Mouse (Mus musculus) hindlimb bud, embryonic 11.5 days (tissue): ENCODE measurements around the gene Smtnl2.

ENCODE experiments used
- DNase-seq: peaks from one replicate; pipeline ENCODE4 v3.0.0-alpha.2; 2012; ENCODE audit warnings: low read depth, low spot score; ENCODE audit errors: extremely low spot score

Smtnl2 gene

GRCm38 (mm10) chr11:72402017-72402416, 9.5 kb downstream of the Smtnl2 start:
- no peak for DNase-seq

- no peak for DNase-seq
Measured at GRCm38 (mm10) chr11:72401068-72401467, 10.4 kb downstream of the Smtnl2 start.

- DNase-seq, result no peak
Measured at GRCm38 (mm10) chr11:72397811-72398525, 13.5 kb downstream of the Smtnl2 start.

GRCm38 (mm10) chr11:72397072-72397471, 14.4 kb downstream of the Smtnl2 start:
- no peak for DNase-seq

GRCm38 (mm10) chr11:72396621-72397020, 14.9 kb downstream of the Smtnl2 start:
- no peak for DNase-seq

GRCm38 (mm10) chr11:72395652-72396051, 15.9 kb downstream of the Smtnl2 start:
- no peak for DNase-seq

- no peak for DNase-seq
Measured at GRCm38 (mm10) chr11:72394694-72395093, 16.8 kb downstream of the Smtnl2 start.

GRCm38 (mm10) chr11:72393669-72394068, 17.8 kb downstream of the Smtnl2 start:
- DNase-seq, result no peak

GRCm38 (mm10) chr11:72393243-72393642, 18.3 kb downstream of the Smtnl2 start:
- no peak for DNase-seq

- no peak for DNase-seq
Measured at GRCm38 (mm10) chr11:72391181-72391580, 20.3 kb downstream of the Smtnl2 start.

GRCm38 (mm10) chr11:72389407-72390142, 21.9 kb downstream of the Smtnl2 start:
- DNase-seq, result no peak

- DNase-seq, result no peak
Measured at GRCm38 (mm10) chr11:72388113-72388529, 23.4 kb downstream of the Smtnl2 start.

GRCm38 (mm10) chr11:72379351-72379750, 32.2 kb downstream of the Smtnl2 start:
- peak; percentile 16 for DNase-seq

GRCm38 (mm10) chr11:72378222-72378621, 33.3 kb downstream of the Smtnl2 start:
- no peak for DNase-seq

GRCm38 (mm10) chr11:72376562-72376961, 35.0 kb downstream of the Smtnl2 start:
- no peak for DNase-seq

- no peak for DNase-seq
Measured at GRCm38 (mm10) chr11:72369904-72370672, 41.4 kb downstream of the Smtnl2 start.

GRCm38 (mm10) chr11:72367934-72368674, 43.4 kb downstream of the Smtnl2 start:
- DNase-seq, result no peak

GRCm38 (mm10) chr11:72366126-72366525, 45.4 kb downstream of the Smtnl2 start:
- no peak for DNase-seq

GRCm38 (mm10) chr11:72364526-72364925, 47.0 kb downstream of the Smtnl2 start:
- no peak for DNase-seq

GRCm38 (mm10) chr11:72363523-72364240, 47.8 kb downstream of the Smtnl2 start:
- DNase-seq, result no peak
